Mouse (Mus musculus) gastrocnemius, adult 2 months (tissue): ENCODE results near the gene Ly6g6d. TPM values are rescaled to one million over a fixed set of nuclear protein-coding genes. Genes with fewer than 3 reads are reported as not detected.

Source experiments
- DNase-seq: peaks from one replicate; pipeline ENCODE4 v3.0.0; 2022
- H3K27ac ChIP-seq: fragments of 200-600 bp; 2 replicates; pipeline ENCODE4 v1.8.1; 2022; ENCODE audit warnings: mild to moderate bottlenecking
- H3K4me3 ChIP-seq: fragments of 200-600 bp; 2 replicates; pipeline ENCODE4 v1.8.1; 2022; ENCODE audit warnings: mild to moderate bottlenecking, moderate library complexity
- CTCF ChIP-seq: fragments of 200-600 bp; IDR thresholded peaks from 2 replicates; pipeline ENCODE4 v1.8.1; 2022; ENCODE audit warnings: antibody characterized with exemption, mild to moderate bottlenecking, moderate library complexity
- intact Hi-C: fragments of 180-260 bp; cut with DNase I; formaldehyde crosslinking; loops from one replicate; pipeline ENCODE4 v1.15.1; 2025
- total RNA-seq, 2 experiments: library from RNA; stranded (reverse); gene quantifications; 2 replicates each; pipeline ENCODE4 v1.2.3; 2021

The Ly6g6d gene
- total RNA-seq, 2 experiments from 2014 or later = 0.50 to 1.9 TPM

DNA sequence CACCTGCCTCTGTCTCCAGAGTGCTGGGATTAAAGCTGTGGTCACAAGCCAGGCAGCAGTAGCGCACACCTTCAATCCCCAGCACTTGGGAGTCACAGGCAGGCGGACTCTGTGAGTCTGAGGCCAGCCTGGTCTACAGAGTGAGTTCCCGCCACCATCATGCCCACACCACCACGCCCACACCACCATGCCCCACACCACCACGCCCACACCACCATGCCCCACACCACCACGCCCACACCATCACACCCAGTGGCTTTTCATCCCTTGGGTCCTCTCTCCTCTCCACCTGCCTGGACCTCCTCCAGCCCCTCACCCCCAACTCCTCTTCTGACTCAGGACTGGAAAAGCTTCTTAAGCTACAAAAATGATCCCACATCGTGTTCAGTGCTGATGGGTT is 46.0 kb downstream of the Ly6g6d start:
- DNase-seq = peak; percentile 15
- intact Hi-C loops = no loop called here
- TF ChIP-seq CTCF = no peak
- Histone ChIP-seq H3K27ac (no peak overlapping the region), H3K4me3 (no peak overlapping the region)

GRCm38 (mm10) chr17:35031272-35031671 is 46.6 kb downstream of the Ly6g6d start:
- H3K4me3 ChIP-seq = no peak overlapping the region

GRCm38 (mm10) chr17:35029691-35030532 is 48.0 kb downstream of the Ly6g6d start:
- Histone ChIP-seq H3K4me3 (no peak overlapping the region), H3K27ac (no peak overlapping the region)
- TF ChIP-seq CTCF = peak; percentile 49
- intact Hi-C loops = loop anchor here (10.0 kb wide), 1 partner anchor 205 kb away; the partner anchor contains the start of genes Atp6v1g2 and Nfkbil1
- peak; percentile 19 for DNase-seq

More at GRCm38 (mm10) chr17:35031272-35031671, 46.6 kb downstream of the Ly6g6d start:
- TF ChIP-seq CTCF = no peak
- intact Hi-C loops = no loop called here
- no peak overlapping the region for H3K27ac ChIP-seq
- peak; percentile 15 for DNase-seq

GRCm38 (mm10) chr17:35028315-35028714 is 49.5 kb downstream of the Ly6g6d start:
- no peak for TF ChIP-seq CTCF
- DNase-seq = no peak
- no peak overlapping the region for H3K27ac ChIP-seq
- intact Hi-C loops = loop anchor here (10.0 kb wide), 1 partner anchor 206 kb away; the partner anchor contains the start of genes Atp6v1g2 and Nfkbil1
- no peak overlapping the region for H3K4me3 ChIP-seq

DNA sequence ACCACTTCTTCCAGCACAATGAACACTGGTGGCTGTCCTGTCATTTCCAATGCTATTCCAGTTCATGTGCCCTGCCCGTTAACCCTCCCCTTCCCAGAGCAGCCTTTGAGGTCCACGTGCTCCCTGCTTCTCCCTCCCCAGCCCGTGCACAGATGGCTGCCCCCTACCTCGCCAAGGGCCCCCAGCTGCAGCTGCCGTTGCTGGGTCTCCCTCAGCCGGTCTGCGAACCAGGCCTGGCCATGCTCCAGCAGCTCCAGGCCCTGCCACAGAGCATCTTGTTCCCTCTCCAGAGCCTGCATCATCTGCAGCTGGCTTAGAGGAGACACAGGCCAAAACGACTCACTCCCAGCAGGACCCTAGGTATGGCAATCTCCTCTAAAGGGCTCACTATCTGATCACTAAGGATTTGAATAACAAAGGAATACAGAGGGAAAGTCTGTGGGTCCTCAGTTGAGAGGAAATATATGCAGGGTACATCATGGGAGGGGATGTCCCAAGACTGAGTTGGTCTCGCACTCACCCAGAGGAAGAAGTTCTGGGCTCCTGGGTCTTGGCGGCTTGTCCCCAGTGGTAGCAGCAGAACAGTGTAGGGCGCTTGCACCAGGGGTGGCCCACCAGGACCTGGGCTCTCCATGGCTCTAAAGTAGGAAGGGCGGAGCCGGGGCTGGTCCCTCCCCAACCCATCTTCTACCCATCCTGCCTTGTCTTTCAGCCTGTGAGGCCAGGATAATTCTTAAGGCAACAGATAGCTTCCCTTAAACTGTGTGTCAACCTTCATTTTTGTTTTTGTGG is 50.4 kb downstream of the Ly6g6d start, which contains the start of gene Sapcd1:
Sapcd1 (minus strand) TSS at position 740 of the 792 bp plus-strand sequence.
- Histone ChIP-seq H3K4me3 (no peak within 1 kb of the TSS), H3K27ac (no peak within 1 kb of the TSS)
- intact Hi-C loops = loop anchor here (10.0 kb wide), 1 partner anchor 207 kb away; the partner anchor contains the start of genes Atp6v1g2 and Nfkbil1
- DNase-seq = peak; percentile 68
- no peak for TF ChIP-seq CTCF

- no peak for TF ChIP-seq CTCF
- Histone ChIP-seq H3K4me3 (no peak overlapping the region), H3K27ac (no peak overlapping the region)
- peak; percentile 12 for DNase-seq
- intact Hi-C loops = loop anchor here (10.0 kb wide), 1 partner anchor 209 kb away; the partner anchor contains the start of genes Atp6v1g2 and Nfkbil1
Observed at GRCm38 (mm10) chr17:35026206-35026605, 51.7 kb downstream of the Ly6g6d start.

DNA sequence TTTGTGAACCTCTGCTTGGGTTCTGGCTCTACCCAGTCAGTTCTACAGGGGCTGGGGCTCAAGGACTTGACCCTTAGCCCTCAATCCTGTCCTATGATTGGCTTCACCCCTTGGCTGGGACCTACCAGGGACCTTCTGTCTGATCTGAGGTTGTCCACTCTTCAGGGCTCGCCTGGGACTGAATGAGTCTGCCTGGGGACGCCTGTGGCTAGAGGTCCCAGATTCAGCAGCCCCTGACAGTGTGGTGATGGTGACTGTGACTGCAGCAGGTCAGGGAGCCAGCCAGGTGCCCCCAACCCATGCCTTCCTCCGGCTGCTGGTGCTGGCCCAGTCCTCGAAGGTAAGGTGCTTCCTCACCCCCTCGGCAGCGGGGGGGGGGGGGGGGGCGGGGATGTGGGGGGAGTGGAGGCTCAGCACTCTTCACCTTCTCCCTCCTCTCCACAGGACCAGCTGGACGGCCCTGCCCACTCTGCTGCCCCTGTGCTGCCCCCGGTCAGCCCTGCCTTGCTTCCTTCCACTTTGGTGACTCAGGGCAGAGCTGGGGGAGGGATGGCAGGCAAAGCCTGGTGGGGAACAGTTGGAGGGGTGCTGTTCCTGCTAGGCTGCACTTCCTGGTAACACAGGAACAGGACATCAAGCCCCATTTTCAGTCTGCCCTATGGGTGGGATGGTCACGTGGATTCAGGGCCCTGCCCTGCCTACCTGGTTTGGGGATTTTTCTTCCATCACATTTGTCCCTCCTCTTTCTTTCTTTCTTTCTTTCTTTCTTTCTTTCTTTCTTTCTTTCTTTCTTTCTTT is 53.0 kb downstream of the Ly6g6d start:
- intact Hi-C loops = loop anchor here (5.0 to 10.0 kb wide), 2 partner anchors 62 to 210 kb away; partner anchors contain the start of genes Abhd16a, Atp6v1g2, Ly6g6f and Nfkbil1
- peak; percentile 26 for DNase-seq
- no peak overlapping the region for H3K4me3 ChIP-seq
- TF ChIP-seq CTCF = no peak
- H3K27ac ChIP-seq = no peak overlapping the region

- H3K4me3 ChIP-seq = no peak overlapping the region
- no peak for TF ChIP-seq CTCF
- no peak overlapping the region; the same call in 1 of the 2 replicates for H3K27ac ChIP-seq
- intact Hi-C loops = loop anchor here (5.0 to 10.0 kb wide), 2 partner anchors 63 to 211 kb away; partner anchors contain the start of genes Abhd16a, Atp6v1g2, Ly6g6f and Nfkbil1
- DNase-seq = peak; percentile 16
Observed at GRCm38 (mm10) chr17:35024261-35024660, 53.6 kb downstream of the Ly6g6d start.

DNA sequence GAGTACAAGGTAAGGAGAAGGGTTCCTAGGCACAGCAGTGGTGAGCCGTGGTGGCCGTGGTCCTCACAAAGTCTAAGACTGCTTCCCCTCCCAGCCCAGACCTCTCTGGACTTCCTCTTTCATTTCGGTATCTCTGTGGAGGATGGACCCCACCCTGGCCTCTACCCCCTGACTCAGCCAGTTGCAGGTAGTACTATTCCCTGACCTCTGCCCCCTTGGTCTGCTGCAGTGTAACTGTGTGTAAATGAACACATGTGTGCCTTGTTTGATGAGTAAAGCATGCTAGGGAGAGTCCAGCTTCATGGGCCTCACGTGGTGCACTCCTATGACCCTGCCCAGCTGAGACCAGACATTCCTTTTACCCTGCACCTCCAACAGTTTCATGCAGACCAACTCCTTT is 54.1 kb downstream of the Ly6g6d start:
- Histone ChIP-seq H3K27ac (no peak overlapping the region; the same call in 1 of the 2 replicates), H3K4me3 (no peak overlapping the region)
- intact Hi-C loops = loop anchor here (5.0 to 10.0 kb wide), 2 partner anchors 64 to 211 kb away; partner anchors contain the start of genes Abhd16a, Atp6v1g2, Ly6g6f and Nfkbil1
- peak; percentile 21 for DNase-seq
- TF ChIP-seq CTCF = no peak

GRCm38 (mm10) chr17:35023221-35023620 is 54.6 kb downstream of the Ly6g6d start:
- intact Hi-C loops = loop anchor here (5.0 to 10.0 kb wide), 2 partner anchors 64 to 212 kb away; partner anchors contain the start of genes Abhd16a, Atp6v1g2, Ly6g6f and Nfkbil1
- H3K4me3 ChIP-seq = no peak overlapping the region
- no peak for TF ChIP-seq CTCF
- DNase-seq = no peak
- H3K27ac ChIP-seq = no peak overlapping the region; the same call in 1 of the 2 replicates

DNA sequence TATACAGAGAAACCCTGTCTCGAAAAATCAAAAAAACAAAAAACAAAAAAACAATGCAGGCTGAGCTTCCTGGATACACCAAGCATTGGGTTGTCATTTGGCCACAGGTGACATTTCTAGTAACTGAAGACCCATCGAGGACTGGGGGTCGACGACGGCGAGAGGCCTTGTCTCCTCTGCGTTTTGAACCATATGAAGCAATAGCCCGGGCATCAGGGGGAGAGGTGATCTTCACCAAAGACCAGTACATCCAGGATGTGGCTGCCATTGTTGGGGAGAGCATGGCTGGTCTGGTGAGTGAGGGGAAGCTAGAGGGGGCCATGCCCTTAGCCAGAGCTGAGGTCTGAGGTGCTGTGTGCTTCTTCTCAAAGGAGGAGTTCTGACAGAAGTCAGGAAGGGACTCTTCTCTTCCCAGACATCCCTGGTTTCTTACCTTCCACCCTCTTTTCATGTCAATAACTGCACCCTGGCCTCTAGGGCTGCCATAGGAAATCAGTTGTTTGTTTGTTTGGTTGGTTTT is 55.3 kb downstream of the Ly6g6d start:
- TF ChIP-seq CTCF = no peak
- peak; percentile 13 for DNase-seq
- peak overlapping the region; percentile 73 for H3K27ac ChIP-seq
- intact Hi-C loops = loop anchor here (5.0 to 10.0 kb wide), 2 partner anchors 65 to 212 kb away; partner anchors contain the start of genes Abhd16a, Atp6v1g2, Ly6g6f and Nfkbil1
- no peak overlapping the region for H3K4me3 ChIP-seq
